Mouse (Mus musculus) forebrain, embryonic 15.5 days (tissue): Measurements from ENCODE around the gene Kcng1. TPM values are rescaled to one million over a fixed set of nuclear protein-coding genes. Genes with fewer than 3 reads are reported as not detected.

Source experiments
- ATAC-seq: fragments of 200-750 bp; cut with Nextera tagmentation; replicated peaks from 2 replicates; pipeline ENCODE4 v1.8.0; 2017; ENCODE audit warnings: mild to moderate bottlenecking, moderate TSS enrichment, moderate library complexity
- H3K27ac ChIP-seq: fragments of 300-500 bp; sonication (generic); replicated peaks from 2 replicates; pipeline ENCODE4 v1.5.1; 2015; ENCODE audit warnings: mild to moderate bottlenecking, inconsistent platforms
- H3K27me3 ChIP-seq: fragments of 300-500 bp; sonication (generic); 2 replicates; pipeline ENCODE4 v1.6.1; 2015; ENCODE audit warnings: inconsistent platforms
- H3K36me3 ChIP-seq: fragments of 300-500 bp; sonication (generic); 2 replicates; pipeline ENCODE4 v1.6.1; 2015; ENCODE audit warnings: mild to moderate bottlenecking, inconsistent platforms
- H3K4me1 ChIP-seq: fragments of 300-500 bp; sonication (generic); 2 replicates; pipeline ENCODE4 v1.6.1; 2015; ENCODE audit warnings: inconsistent platforms
- H3K4me2 ChIP-seq: fragments of 300-500 bp; sonication (generic); replicated peaks from 2 replicates; pipeline ENCODE4 v1.6.1; 2015; ENCODE audit warnings: mild to moderate bottlenecking, inconsistent platforms
- H3K4me3 ChIP-seq: fragments of 300-500 bp; sonication (generic); 2 replicates; pipeline ENCODE4 v1.5.1; 2015; ENCODE audit warnings: mild to moderate bottlenecking, inconsistent platforms
- H3K9ac ChIP-seq: fragments of 300-500 bp; sonication (generic); replicated peaks from 2 replicates; pipeline ENCODE4 v1.6.1; 2015; ENCODE audit warnings: mild to moderate bottlenecking, inconsistent platforms
- H3K9me3 ChIP-seq: fragments of 300-500 bp; sonication (generic); 2 replicates; pipeline ENCODE4 v1.6.1; 2016; ENCODE audit warnings: inconsistent platforms
- WGBS: fragments of 180-500 bp; shearing (Covaris S2); methylation state at CpG from one replicate; pipeline ENCODE4 v1.1.7; 2015; ENCODE audit warnings: mixed read lengths; 5-methylcytosine and 5-hydroxymethylcytosine counted together
- polyA plus RNA-seq: library from polyadenylated mRNA; unstranded; fragments of >200 nt; fragmentation: Nextera tagmentation; extraction: Ambion mirVana; gene quantifications from 2 replicates; pipeline ENCODE4 v1.2.1, GENCODE M21; 2015

The Kcng1 gene
- polyA plus RNA-seq, 1 experiment from 2014 or later = 16.0 TPM

DNA sequence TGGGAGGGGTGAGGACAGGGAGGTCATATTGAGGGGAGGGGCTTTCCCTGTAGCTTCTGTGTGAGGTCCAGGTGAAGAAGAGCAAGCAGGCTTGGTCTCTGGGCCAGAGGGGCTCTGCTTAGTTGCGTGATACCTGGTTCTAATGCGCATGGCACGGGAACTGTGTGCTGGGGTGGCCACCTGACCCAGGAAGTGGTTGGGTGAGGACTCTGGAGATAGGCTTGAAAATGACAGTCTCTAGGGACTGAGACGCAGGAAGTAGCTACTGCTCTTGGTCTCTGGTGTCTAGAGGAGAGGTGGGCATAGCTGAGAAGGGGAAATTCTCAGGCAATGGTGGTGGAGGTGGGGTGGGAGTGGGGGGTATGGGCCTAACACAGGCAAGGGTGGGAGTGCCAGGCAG lies 24.3 kb downstream of the Kcng1 start:
- 90% methylated on average over 4 of the region's 4 CpGs for WGBS
- Histone ChIP-seq H3K4me2 (no peak overlapping the region), H3K4me1 (peaks cover 18% of the 10 kb centered on the region), H3K9me3 (no peaks in the 10 kb centered on the region), H3K27me3 (no peaks in the 10 kb centered on the region), H3K27ac (no peak overlapping the region), H3K36me3 (no peaks in the 10 kb centered on the region), H3K4me3 (no peak overlapping the region), H3K9ac (no peak overlapping the region)
- ATAC-seq = no peak

DNA sequence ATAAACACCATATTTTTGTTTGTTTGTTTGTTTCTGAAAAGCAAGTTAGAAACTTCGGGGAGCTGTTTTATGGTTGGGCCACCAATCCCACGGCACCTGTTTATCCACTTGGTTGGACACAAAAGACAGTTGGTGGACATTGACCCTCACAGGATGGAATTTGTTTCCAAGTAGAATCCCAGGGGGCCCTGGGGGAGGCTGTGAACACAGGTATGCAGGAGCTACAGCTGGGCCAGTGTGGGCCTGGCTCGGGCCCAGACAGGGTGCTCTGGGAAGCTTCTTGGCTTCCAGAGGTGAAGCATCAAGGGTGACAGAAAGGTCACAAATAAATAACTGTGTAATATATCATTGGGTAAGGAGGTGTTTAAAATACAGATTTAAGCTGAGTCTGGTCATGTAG lies 25.0 kb downstream of the Kcng1 start:
- WGBS = 80% methylated on average over 3 of the region's 3 CpGs

DNA sequence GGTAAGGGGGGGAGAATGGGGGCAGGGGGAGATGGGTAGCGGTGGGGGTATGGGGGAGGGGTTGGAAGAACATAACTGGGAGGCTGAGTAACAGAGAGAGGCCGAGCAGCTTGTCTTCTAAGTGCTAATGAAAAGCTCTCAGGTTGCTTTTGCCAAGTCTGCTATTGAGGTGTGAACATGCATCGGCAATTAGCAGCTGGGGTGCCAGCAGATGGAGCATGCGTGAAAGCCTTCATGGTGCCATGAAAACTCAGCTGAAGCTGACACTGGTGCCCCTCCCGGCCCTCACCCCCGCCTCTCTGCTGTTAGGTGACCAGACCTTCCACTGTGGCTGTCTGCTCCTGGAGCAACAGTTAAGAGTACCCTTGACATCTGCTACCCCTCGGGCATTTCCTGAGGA lies 27.7 kb downstream of the Kcng1 start:
- H3K9me3 ChIP-seq = no peaks in the 10 kb centered on the region
- H3K4me2 ChIP-seq = no peak overlapping the region
- no peak overlapping the region for H3K4me3 ChIP-seq
- no peaks in the 10 kb centered on the region for H3K36me3 ChIP-seq
- H3K27me3 ChIP-seq = no peaks in the 10 kb centered on the region
- H3K4me1 ChIP-seq = peaks cover 25% of the 10 kb centered on the region
- no peak overlapping the region for H3K9ac ChIP-seq
- peak; percentile 71 for ATAC-seq
- whole genome bisulfite sequencing = 28% methylated on average over 7 of the region's 7 CpGs
- peak overlapping the region; percentile 72 for H3K27ac ChIP-seq

More for the DNA sequence above, 25.0 kb downstream of the Kcng1 start:
- H3K9ac ChIP-seq = no peak overlapping the region
- H3K4me1 ChIP-seq = peaks cover 22% of the 10 kb centered on the region
- H3K36me3 ChIP-seq = no peaks in the 10 kb centered on the region
- H3K4me3 ChIP-seq = no peak overlapping the region
- ATAC-seq = no peak
- no peaks in the 10 kb centered on the region for H3K9me3 ChIP-seq
- H3K27me3 ChIP-seq = no peaks in the 10 kb centered on the region
- H3K4me2 ChIP-seq = no peak overlapping the region
- no peak overlapping the region for H3K27ac ChIP-seq

DNA sequence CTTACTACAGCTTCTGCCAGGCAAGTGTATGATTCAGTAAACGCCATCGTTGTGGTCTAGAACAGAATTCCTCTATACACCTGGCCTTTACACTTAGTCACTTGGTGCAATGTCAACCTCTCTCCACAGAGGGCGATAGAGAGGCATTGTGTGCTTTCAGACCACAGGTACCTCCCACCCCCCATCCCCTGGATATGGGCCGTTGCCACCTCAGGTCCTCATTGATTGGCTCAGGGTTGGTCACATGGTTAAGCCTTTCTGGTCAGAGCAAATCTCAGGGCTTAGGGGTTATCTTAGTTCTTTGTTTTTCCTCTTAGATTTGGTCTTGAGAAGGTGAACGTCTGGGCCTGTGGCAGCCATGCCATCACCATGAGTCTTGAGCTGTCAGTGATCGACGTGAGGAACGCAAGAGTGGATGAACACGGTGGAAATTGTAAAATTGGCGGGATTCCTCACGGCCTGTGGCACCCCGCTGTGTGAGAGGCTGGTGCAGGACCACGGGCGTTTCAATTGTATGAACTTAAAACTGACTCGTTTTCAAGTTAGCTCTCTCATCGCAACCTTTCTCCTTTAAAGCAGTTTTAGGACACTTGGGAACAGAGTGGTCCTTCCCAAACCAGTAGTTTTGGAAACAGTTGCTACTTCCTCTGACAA lies 28.8 kb downstream of the Kcng1 start:
- 16% methylated on average over 16 of the region's 16 CpGs for WGBS
- Histone ChIP-seq H3K4me3 (no peak overlapping the region), H3K27ac (peak overlapping the region; percentile 68), H3K9ac (no peak overlapping the region), H3K27me3 (no peaks in the 10 kb centered on the region), H3K9me3 (no peaks in the 10 kb centered on the region), H3K4me2 (no peak overlapping the region), H3K4me1 (peaks cover 31% of the 10 kb centered on the region), H3K36me3 (no peaks in the 10 kb centered on the region)
- no peak for ATAC-seq

DNA sequence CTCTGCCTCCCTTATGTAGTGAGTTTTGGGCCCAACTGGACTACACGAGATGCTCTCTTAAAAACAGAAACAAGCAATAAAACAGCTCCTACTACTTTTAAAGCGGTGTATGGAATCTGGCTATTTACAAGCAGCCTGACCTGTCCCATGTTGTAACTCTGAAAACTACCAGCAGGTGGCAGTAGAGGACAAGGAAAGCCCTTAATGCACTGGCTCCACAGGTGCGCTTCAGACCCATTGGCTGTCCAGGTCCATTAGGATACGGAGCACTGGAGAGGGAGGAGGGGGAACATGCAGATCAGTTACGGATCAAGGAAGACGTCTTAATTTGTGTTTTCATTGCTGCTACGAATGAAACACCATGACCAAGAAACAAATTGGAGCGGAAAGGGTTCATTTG lies 31.3 kb downstream of the Kcng1 start:
- Histone ChIP-seq H3K4me3 (no peak overlapping the region), H3K4me1 (peaks cover 34% of the 10 kb centered on the region), H3K9me3 (no peaks in the 10 kb centered on the region), H3K27me3 (no peaks in the 10 kb centered on the region), H3K36me3 (no peaks in the 10 kb centered on the region), H3K27ac (0 out of 2 replicates have a peak overlapping the region, but pooled peaks have one; percentile 87), H3K4me2 (no peak overlapping the region), H3K9ac (no peak overlapping the region)
- 15% methylated on average over 8 of the region's 8 CpGs for WGBS
- no peak for ATAC-seq

DNA sequence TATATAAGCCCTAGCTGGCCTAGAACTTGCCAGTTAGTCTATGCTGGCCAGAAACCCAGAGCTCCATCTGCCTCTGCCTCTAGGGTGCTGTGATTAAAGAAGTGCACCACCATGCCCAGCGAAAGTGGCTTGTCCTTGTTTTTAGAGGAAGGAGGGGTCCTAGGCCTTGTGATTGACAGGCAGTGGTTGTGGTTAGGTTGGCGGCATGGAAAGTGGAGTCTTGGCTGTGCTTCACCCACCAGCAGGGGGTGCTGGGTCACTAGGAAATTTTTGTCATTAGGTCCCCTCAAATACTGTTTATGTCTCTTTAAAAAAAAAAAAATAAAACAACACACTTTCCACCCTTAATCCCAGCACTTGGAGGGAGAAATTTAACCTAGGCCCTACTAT lies 32.7 kb downstream of the Kcng1 start:
- peak; percentile 35 for ATAC-seq
- H3K9ac ChIP-seq = no peak overlapping the region
- WGBS = 10% methylated on average over 2 of the region's 2 CpGs
- H3K4me1 ChIP-seq = peaks cover 24% of the 10 kb centered on the region
- H3K27me3 ChIP-seq = no peaks in the 10 kb centered on the region
- H3K9me3 ChIP-seq = no peaks in the 10 kb centered on the region
- H3K36me3 ChIP-seq = no peaks in the 10 kb centered on the region
- H3K27ac ChIP-seq = peak overlapping the region; percentile 87
- no peak overlapping the region for H3K4me2 ChIP-seq
- H3K4me3 ChIP-seq = no peak overlapping the region

DNA sequence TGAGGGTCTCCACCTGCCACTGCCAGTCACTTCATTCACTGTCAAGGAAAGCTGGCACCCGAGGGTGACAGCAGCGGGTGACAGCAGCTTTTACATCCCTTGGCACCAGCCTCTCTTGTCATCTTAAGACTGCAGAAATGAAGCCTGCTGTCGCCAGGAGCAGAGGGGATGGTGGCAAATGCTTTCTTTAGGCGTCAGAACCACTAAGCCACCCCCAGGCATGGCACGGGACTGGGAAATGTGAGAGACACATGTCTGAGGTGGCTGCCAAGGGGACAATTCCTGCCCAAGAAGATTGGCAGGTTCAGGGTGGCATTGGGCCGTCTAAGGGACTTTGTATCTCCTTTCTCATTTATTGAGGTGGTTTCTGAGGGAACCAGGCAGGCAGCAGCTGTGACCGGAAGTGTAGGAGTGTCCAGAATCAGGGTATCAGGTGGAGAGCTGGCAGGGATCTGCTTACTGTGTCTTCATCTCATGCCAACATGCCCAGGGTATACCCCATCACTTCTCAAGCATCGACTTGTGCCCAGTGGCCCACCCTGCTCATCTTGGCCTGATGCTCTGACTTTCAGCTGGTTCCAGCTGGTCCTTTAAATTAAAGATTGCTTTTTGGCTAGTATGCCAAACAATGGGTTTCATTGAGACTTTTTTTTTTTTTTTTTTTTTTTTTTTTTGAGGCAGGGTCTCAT lies 33.2 kb downstream of the Kcng1 start:
- ATAC-seq = peak; percentile 85
- peak overlapping the region; percentile 87 for H3K27ac ChIP-seq
- H3K9me3 ChIP-seq = no peaks in the 10 kb centered on the region
- H3K4me3 ChIP-seq = no peak overlapping the region
- H3K9ac ChIP-seq = no peak overlapping the region
- no peak overlapping the region for H3K4me2 ChIP-seq
- H3K27me3 ChIP-seq = no peaks in the 10 kb centered on the region
- 41% methylated on average over 8 of the region's 8 CpGs for WGBS
- no peaks in the 10 kb centered on the region for H3K36me3 ChIP-seq
- H3K4me1 ChIP-seq = peaks cover 24% of the 10 kb centered on the region

DNA sequence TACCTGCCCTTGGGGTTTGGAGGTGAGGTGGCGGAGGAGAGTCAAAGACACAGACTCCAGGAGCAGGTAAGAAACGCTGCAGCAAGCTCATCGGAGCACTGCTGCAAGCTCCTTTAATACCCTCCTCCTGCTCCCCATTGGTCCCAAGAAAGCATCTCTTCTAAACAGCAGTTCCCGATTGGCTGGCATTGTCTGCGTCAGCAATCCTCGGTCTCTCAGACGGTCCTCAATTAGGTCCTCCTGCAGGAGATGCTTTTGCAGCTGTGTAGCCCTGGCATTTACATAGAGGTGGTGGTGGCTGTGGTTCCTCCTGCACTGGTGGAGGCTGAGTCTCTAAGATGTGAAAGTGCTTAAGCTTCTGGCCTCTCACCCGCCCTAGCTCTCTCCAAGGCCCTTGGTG lies 36.0 kb downstream of the Kcng1 start:
- Histone ChIP-seq H3K36me3 (no peaks in the 10 kb centered on the region), H3K27me3 (no peaks in the 10 kb centered on the region), H3K27ac (no peak overlapping the region), H3K9me3 (no peaks in the 10 kb centered on the region), H3K9ac (no peak overlapping the region), H3K4me2 (no peak overlapping the region), H3K4me1 (peaks cover 12% of the 10 kb centered on the region; the same call in 1 of the 2 replicates), H3K4me3 (no peak overlapping the region)
- no peak for ATAC-seq
- 35% methylated on average over 8 of the region's 8 CpGs for WGBS

DNA sequence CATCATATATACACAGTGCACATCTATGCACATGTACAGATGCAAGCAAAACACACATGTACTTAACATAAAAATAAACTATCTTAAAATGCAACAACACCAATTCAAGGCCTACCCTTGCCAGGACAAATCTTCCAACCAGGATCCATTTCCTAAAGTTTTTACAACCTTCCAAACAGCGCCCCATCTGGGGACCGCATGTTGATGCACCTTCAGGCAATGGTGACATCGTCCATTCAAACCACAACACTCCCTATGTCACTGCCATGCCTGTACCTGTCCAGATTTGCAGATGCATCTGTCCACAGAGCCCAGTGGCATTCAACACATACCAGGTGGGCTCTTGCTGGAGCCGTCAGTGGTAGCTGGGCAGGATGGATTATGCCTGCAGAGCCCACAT lies 38.3 kb downstream of the Kcng1 start:
- peaks cover 8% of the 10 kb centered on the region; the same call in 1 of the 2 replicates for H3K4me1 ChIP-seq
- no peak overlapping the region for H3K27ac ChIP-seq
- H3K36me3 ChIP-seq = no peaks in the 10 kb centered on the region
- no peaks in the 10 kb centered on the region for H3K9me3 ChIP-seq
- H3K27me3 ChIP-seq = no peaks in the 10 kb centered on the region
- no peak overlapping the region for H3K4me3 ChIP-seq
- ATAC-seq = no peak
- no peak overlapping the region for H3K9ac ChIP-seq
- no peak overlapping the region for H3K4me2 ChIP-seq
- 82% methylated on average over 4 of the region's 4 CpGs for WGBS

DNA sequence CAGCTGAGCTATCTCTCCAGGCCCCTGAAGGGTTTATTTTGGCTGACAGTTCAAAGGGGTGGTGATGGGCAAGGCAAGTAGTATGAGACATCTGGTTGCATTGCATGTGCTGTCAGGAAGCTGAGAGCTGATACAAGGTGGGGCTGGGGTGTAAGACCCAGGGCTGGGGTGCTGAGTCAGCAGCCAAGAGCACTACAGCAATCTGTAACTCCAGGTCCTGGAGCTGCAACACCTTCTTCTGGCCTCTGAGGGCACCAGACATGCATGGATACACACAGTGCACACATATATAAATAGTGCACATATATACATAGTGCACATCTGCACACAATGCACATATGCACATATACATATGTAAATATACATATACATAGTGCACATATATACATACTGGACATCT lies 38.7 kb downstream of the Kcng1 start:
- H3K27me3 ChIP-seq = no peaks in the 10 kb centered on the region
- H3K9me3 ChIP-seq = no peaks in the 10 kb centered on the region
- no peaks in the 10 kb centered on the region for H3K36me3 ChIP-seq
- no peak overlapping the region for H3K27ac ChIP-seq
- no peak overlapping the region for H3K9ac ChIP-seq
- H3K4me3 ChIP-seq = no peak overlapping the region
- H3K4me2 ChIP-seq = no peak overlapping the region
- no peak for ATAC-seq
- H3K4me1 ChIP-seq = 0 out of 2 replicates have a peak, but pooled peaks cover 4% of the 10 kb centered on the region

DNA sequence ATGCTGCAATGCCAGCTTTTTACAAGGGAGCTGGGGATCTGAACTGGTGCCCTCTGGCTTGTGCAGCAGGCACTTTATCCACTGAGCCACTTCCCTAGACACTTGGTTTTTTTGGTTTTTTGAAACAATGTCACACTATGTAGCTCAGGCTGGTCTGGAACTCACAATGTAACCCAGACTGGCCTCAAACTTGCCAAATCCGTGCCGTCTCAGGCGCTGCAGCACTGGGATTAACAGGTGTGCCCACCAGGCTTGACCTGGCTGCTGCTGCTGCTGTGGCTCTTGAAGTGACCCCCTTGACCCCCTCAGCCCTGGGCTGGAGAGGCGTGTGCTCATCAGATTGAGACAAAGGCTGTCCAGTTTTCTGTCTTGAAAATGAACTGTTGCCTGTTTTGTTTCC lies 43.2 kb downstream of the Kcng1 start:
- no peak overlapping the region for H3K9ac ChIP-seq
- H3K9me3 ChIP-seq = no peaks in the 10 kb centered on the region
- H3K4me3 ChIP-seq = no peak overlapping the region
- no peaks in the 10 kb centered on the region for H3K27me3 ChIP-seq
- H3K36me3 ChIP-seq = peaks cover 8% of the 10 kb centered on the region; the same call in 1 of the 2 replicates
- WGBS = 88% methylated on average over 4 of the region's 4 CpGs
- no peak for ATAC-seq
- no peak overlapping the region for H3K4me2 ChIP-seq
- no peak overlapping the region for H3K27ac ChIP-seq
- no peaks in the 10 kb centered on the region for H3K4me1 ChIP-seq

DNA sequence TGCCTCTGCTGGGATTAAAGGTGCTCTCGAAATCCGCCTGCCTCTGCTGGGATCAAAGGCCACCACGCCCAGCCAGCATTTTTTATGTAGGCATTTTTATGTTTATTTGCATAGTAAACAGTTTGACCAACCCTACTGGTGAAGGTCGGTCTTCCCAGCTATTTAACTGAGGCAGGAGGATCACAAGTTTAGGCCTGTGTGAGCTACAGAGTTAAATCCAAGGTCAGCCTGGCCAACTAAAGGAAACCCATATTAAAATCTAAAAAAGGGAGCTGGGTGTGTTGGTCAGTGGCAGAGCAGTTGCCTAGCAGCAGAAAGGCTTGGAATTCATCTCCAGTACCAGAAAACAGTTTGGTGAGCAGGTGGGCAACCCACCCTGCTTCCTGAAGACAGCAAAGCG lies 48.2 kb downstream of the Kcng1 start:
- Histone ChIP-seq H3K4me2 (no peak overlapping the region), H3K9me3 (no peaks in the 10 kb centered on the region), H3K9ac (no peak overlapping the region), H3K36me3 (peaks cover 12% of the 10 kb centered on the region; the same call in 1 of the 2 replicates), H3K4me3 (no peak overlapping the region), H3K27me3 (no peaks in the 10 kb centered on the region), H3K27ac (no peak overlapping the region), H3K4me1 (peaks cover 32% of the 10 kb centered on the region)
- whole genome bisulfite sequencing = 90% methylated on average over 5 of the region's 5 CpGs
- ATAC-seq = no peak

DNA sequence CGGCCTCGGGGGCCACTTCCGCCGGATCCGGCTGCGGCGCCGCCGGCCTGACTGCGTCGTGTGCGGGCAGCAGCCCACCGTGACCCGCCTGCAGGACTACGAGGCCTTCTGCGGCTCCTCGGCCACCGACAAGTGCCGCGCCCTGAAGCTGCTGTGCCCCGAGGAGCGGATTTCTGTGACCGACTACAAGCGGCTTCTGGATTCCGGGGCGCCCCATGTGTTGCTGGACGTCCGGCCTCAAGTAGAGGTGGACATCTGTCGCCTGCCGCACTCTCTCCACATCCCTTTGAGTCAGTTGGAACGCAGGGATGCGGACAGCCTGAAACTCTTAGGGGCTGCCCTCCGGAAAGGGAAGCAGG lies 50.1 kb downstream of the Kcng1 start:
- no peak for ATAC-seq
- Histone ChIP-seq H3K27me3 (no peaks in the 10 kb centered on the region), H3K36me3 (peaks cover 15% of the 10 kb centered on the region), H3K4me1 (peaks cover 37% of the 10 kb centered on the region), H3K4me2 (peak overlapping the region; percentile 97), H3K9ac (peak overlapping the region; percentile 69), H3K9me3 (no peaks in the 10 kb centered on the region), H3K27ac (no peak overlapping the region), H3K4me3 (peak overlapping the region; percentile 59)
- WGBS = 71% methylated on average over 33 of the region's 33 CpGs
